Mouse (Mus musculus): ENCODE measurements around the gene Polr2e.

The Polr2e gene

GRCm38 (mm10) chr10:80035686-80036085 lies 3.9 kb downstream of the Polr2e start:
- no peak for DNase-seq (ENCODE audit: low read depth, low spot score)

GRCm38 (mm10) chr10:80035148-80035547 lies 4.4 kb downstream of the Polr2e start:
- DNase-seq (ENCODE audit: low read depth, low spot score) = no peak

GRCm38 (mm10) chr10:80033511-80034391 lies 5.8 kb downstream of the Polr2e start:
- peak; percentile 88 for DNase-seq (ENCODE audit: low read depth, low spot score)

GRCm38 (mm10) chr10:80032799-80033480 lies 6.7 kb downstream of the Polr2e start:
- peak; percentile 89 for DNase-seq (ENCODE audit: low read depth, low spot score)

- no peak for DNase-seq (ENCODE audit: low read depth, low spot score)
Observed at GRCm38 (mm10) chr10:80030736-80031135, 8.9 kb downstream of the Polr2e start.

GRCm38 (mm10) chr10:80030191-80030590 lies 9.4 kb downstream of the Polr2e start:
- no peak for DNase-seq (ENCODE audit: low read depth, low spot score)

- DNase-seq (ENCODE audit: low read depth, low spot score) = no peak
Observed at GRCm38 (mm10) chr10:80028521-80028846, 11.1 kb downstream of the Polr2e start.

- DNase-seq (ENCODE audit: low read depth, low spot score) = no peak
Observed at GRCm38 (mm10) chr10:80027681-80028520, 11.7 kb downstream of the Polr2e start.

- DNase-seq (ENCODE audit: low read depth, low spot score) = no peak
Observed at GRCm38 (mm10) chr10:80025889-80026288, 13.7 kb downstream of the Polr2e start.

GRCm38 (mm10) chr10:80025463-80025862 lies 14.1 kb downstream of the Polr2e start:
- no peak for DNase-seq (ENCODE audit: low read depth, low spot score)

- no peak for DNase-seq (ENCODE audit: low read depth, low spot score)
Observed at GRCm38 (mm10) chr10:80025044-80025347, 14.6 kb downstream of the Polr2e start.

GRCm38 (mm10) chr10:80024229-80025043 lies 15.2 kb downstream of the Polr2e start:
- DNase-seq (ENCODE audit: low read depth, low spot score) = peak; percentile 23

- DNase-seq (ENCODE audit: low read depth, low spot score) = no peak
Observed at GRCm38 (mm10) chr10:80023758-80024157, 15.8 kb downstream of the Polr2e start.

GRCm38 (mm10) chr10:80022806-80023205 lies 16.8 kb downstream of the Polr2e start:
- DNase-seq (ENCODE audit: low read depth, low spot score) = no peak

GRCm38 (mm10) chr10:80022164-80022563 lies 17.4 kb downstream of the Polr2e start:
- no peak for DNase-seq (ENCODE audit: low read depth, low spot score)

- DNase-seq (ENCODE audit: low read depth, low spot score) = no peak
Observed at GRCm38 (mm10) chr10:80021320-80021641, 18.3 kb downstream of the Polr2e start.

GRCm38 (mm10) chr10:80020603-80021319 lies 18.8 kb downstream of the Polr2e start:
- no peak for DNase-seq (ENCODE audit: low read depth, low spot score)

- DNase-seq (ENCODE audit: low read depth, low spot score) = no peak
Observed at GRCm38 (mm10) chr10:80020191-80020590, 19.4 kb downstream of the Polr2e start.

GRCm38 (mm10) chr10:80019471-80020131 lies 20.0 kb downstream of the Polr2e start:
- DNase-seq (ENCODE audit: low read depth, low spot score) = no peak

GRCm38 (mm10) chr10:80018739-80019297 lies 20.8 kb downstream of the Polr2e start:
- no peak for DNase-seq (ENCODE audit: low read depth, low spot score)
